Mouse (Mus musculus): ENCODE measurements at regions not wholly inside any gene's neighbourhood (a gene's known extent, or its start where the extent isn't known, plus 50 kb on each side); places are given as distances from the start of the nearest gene placed in this dataset.

GRCm38 (mm10) chr11:16649599-16649998 lies 102.4 kb upstream of the Egfr start:
- H3K27me3 ChIP-seq (replicated peaks) = no peaks in the 10 kb centered on the region
- no peak overlapping the region for H3K27ac ChIP-seq (ENCODE audit: insufficient read depth, low read depth)
- TF ChIP-seq KAT2A (IDR thresholded peaks at IDR 0.05; ENCODE audit: insufficient replicate concordance, low read length) = no peak
- TF ChIP-seq RCOR1 (conservative IDR thresholded peaks at IDR 0.05; ENCODE audit: low read depth, low read length) = no peak
- no peak for TF ChIP-seq MXI1 (IDR thresholded peaks at IDR 0.05; ENCODE audit: low read depth, low read length)
- no peak for TF ChIP-seq USF1 (IDR thresholded peaks at IDR 0.05; ENCODE audit: low read depth, low read length)
- TF ChIP-seq SMC3 (IDR thresholded peaks at IDR 0.05; ENCODE audit: low read depth, low read length) = no peak
- no peak for TF ChIP-seq JUN (IDR thresholded peaks at IDR 0.05; ENCODE audit: insufficient read depth, low read depth, low read length)
- TF ChIP-seq MAZ (IDR thresholded peaks at IDR 0.05; ENCODE audit: low read depth, low read length) = no peak
- no peak for TF ChIP-seq MEF2A (IDR thresholded peaks at IDR 0.05; ENCODE audit: borderline replicate concordance, low read depth, low read length)
- TF ChIP-seq ZC3H11A (IDR thresholded peaks at IDR 0.05; ENCODE audit: low read depth, low read length) = no peak
- no peak for TF ChIP-seq ZNF384 (IDR thresholded peaks at IDR 0.05; ENCODE audit: low read depth, low read length)
- TF ChIP-seq NRF1 (IDR thresholded peaks at IDR 0.05; ENCODE audit: low read depth, low read length) = no peak
- no peak for TF ChIP-seq EP300 (IDR thresholded peaks at IDR 0.05; ENCODE audit: low read length)
- TF ChIP-seq IRF4 (IDR thresholded peaks at IDR 0.05; ENCODE audit: low read depth, low read length) = no peak
- TF ChIP-seq USF2 (conservative IDR thresholded peaks at IDR 0.05; ENCODE audit: low read depth, low read length) = no peak
- no peak for TF ChIP-seq CHD1 (IDR thresholded peaks at IDR 0.05; ENCODE audit: low read depth, low read length)
- no peak for TF ChIP-seq ZKSCAN1 (IDR thresholded peaks at IDR 0.05; ENCODE audit: borderline replicate concordance, low read depth, low read length)
- no peak for TF ChIP-seq JUND (conservative IDR thresholded peaks at IDR 0.05; ENCODE audit: low read depth, low read length)

GRCm38 (mm10) chr11:16663806-16664205 lies 88.2 kb upstream of the Egfr start:
- Histone ChIP-seq H3K4me1 (ENCODE audit: control insufficient read depth in 1 of 2, insufficient read depth in 2 of 2) (no peaks in the 10 kb centered on the region), H3K79me2 (replicated peaks; ENCODE audit: control insufficient read depth, extremely low read depth, insufficient read depth, poor library complexity, severe bottlenecking) (no peaks in the 10 kb centered on the region), H3K9ac (ENCODE audit: insufficient read depth, low read depth) (no peak overlapping the region), H3K27ac (ENCODE audit: insufficient read depth, low read depth) (no peak overlapping the region), H3K27me3 (replicated peaks) (no peaks in the 10 kb centered on the region), H3K9me3 (replicated peaks; ENCODE audit: low read length) (no peaks in the 10 kb centered on the region), H3K4me2 (ENCODE audit: insufficient read depth, low read depth, poor library complexity, severe bottlenecking) (no peak overlapping the region), H3K36me3 (replicated peaks in 1 of 2; ENCODE audit: control insufficient read depth in 1 of 2, insufficient read depth in 1 of 2, low read length in 1 of 2) (no peaks in the 10 kb centered on the region), H3K4me3 (replicated peaks in 1 of 3; ENCODE audit: low read depth in 2 of 3, low read length in 2 of 3, poor library complexity in 1 of 3) (no peak overlapping the region)
- in situ Hi-C loops (cut with MboI; ENCODE audit: low pct_ligation_motif_present, low pct_unique_long_range_greater_than_20kb, low sequenced_read_pairs) = no loop called here
- TF ChIP-seq ETS1 (conservative IDR thresholded peaks at IDR 0.05; ENCODE audit: low read depth, low read length) = no peak
- no peak for TF ChIP-seq EP300 (IDR thresholded peaks at IDR 0.05; ENCODE audit: low read length)
- no peak for TF ChIP-seq SMC3 (IDR thresholded peaks at IDR 0.05; ENCODE audit: low read depth, low read length)
- TF ChIP-seq HCFC1 (IDR thresholded peaks at IDR 0.05; ENCODE audit: low read depth, low read length) = no peak
- no peak for TF ChIP-seq GABPA (IDR thresholded peaks at IDR 0.05; ENCODE audit: insufficient replicate concordance, low read depth, low read length)
- no peak for TF ChIP-seq TCF12 (IDR thresholded peaks at IDR 0.05; ENCODE audit: low read depth, low read length)
- TF ChIP-seq RAD21 (IDR thresholded peaks at IDR 0.05; ENCODE audit: low read depth, low read length) = no peak
- TF ChIP-seq RCOR1 (conservative IDR thresholded peaks at IDR 0.05; ENCODE audit: low read depth, low read length) = no peak
- TF ChIP-seq UBTF (IDR thresholded peaks at IDR 0.05; ENCODE audit: low read depth, low read length) = no peak
- TF ChIP-seq JUND (conservative IDR thresholded peaks at IDR 0.05; ENCODE audit: low read depth, low read length) = no peak
- no peak for TF ChIP-seq ZNF384 (IDR thresholded peaks at IDR 0.05; ENCODE audit: low read depth, low read length)
- no peak for TF ChIP-seq POLR2AphosphoS2 (IDR thresholded peaks at IDR 0.05; ENCODE audit: low read depth, low read length)
- no peak for TF ChIP-seq ELF1 (IDR thresholded peaks at IDR 0.05; ENCODE audit: low read depth, low read length)
- no peak for TF ChIP-seq ZMIZ1 (IDR thresholded peaks at IDR 0.05; ENCODE audit: low read depth, low read length)
- no peak for TF ChIP-seq BHLHE40 (IDR thresholded peaks at IDR 0.05; ENCODE audit: low read depth, low read length)
- no peak for TF ChIP-seq KAT2A (IDR thresholded peaks at IDR 0.05; ENCODE audit: insufficient replicate concordance, low read length)
- dilution Hi-C loops (cut with MboI; ENCODE audit: extremely low pct_ligation_motif_present, extremely low pct_unique_long_range_greater_than_20kb, low sequenced_read_pairs) = no loop called here
- DNase-seq (ENCODE audit: extremely low read depth) = no peak

More at GRCm38 (mm10) chr11:16649599-16649998, 102.4 kb upstream of the Egfr start:
- no peak overlapping the region for H3K4me2 ChIP-seq (ENCODE audit: insufficient read depth, low read depth, poor library complexity, severe bottlenecking)
- no peaks in the 10 kb centered on the region for H3K79me2 ChIP-seq (replicated peaks; ENCODE audit: control insufficient read depth, extremely low read depth, insufficient read depth, poor library complexity, severe bottlenecking)
- H3K4me1 ChIP-seq (ENCODE audit: control insufficient read depth in 1 of 2, insufficient read depth in 2 of 2) = no peaks in the 10 kb centered on the region
- H3K4me3 ChIP-seq (replicated peaks in 1 of 3; ENCODE audit: low read depth in 2 of 3, low read length in 2 of 3, poor library complexity in 1 of 3) = no peak overlapping the region
- dilution Hi-C loops (cut with MboI; ENCODE audit: extremely low pct_ligation_motif_present, extremely low pct_unique_long_range_greater_than_20kb, low sequenced_read_pairs) (no loop called here), in situ Hi-C loops (cut with MboI; ENCODE audit: low pct_ligation_motif_present, low pct_unique_long_range_greater_than_20kb, low sequenced_read_pairs) (no loop called here)
- H3K9ac ChIP-seq (ENCODE audit: insufficient read depth, low read depth) = no peak overlapping the region
- no peaks in the 10 kb centered on the region for H3K9me3 ChIP-seq (replicated peaks; ENCODE audit: low read length)
- DNase-seq (ENCODE audit: extremely low read depth) = no peak
- no peaks in the 10 kb centered on the region for H3K36me3 ChIP-seq (replicated peaks in 1 of 2; ENCODE audit: control insufficient read depth in 1 of 2, insufficient read depth in 1 of 2, low read length in 1 of 2)
